Mouse (Mus musculus) testis, adult 2 months (tissue): ENCODE results near the gene Nav2. TPM values are rescaled to one million over a fixed set of nuclear protein-coding genes. Genes with fewer than 3 reads are reported as not detected.

Source experiments
- H3K27ac ChIP-seq: fragments of 200-500 bp; 2 replicates; pipeline ENCODE4 v1.5.1; 2012; ENCODE audit warnings: low read depth, low read length; ENCODE audit not compliant: control insufficient read depth, insufficient read depth
- H3K27me3 ChIP-seq: fragments of 200-500 bp; 2 replicates; pipeline ENCODE4 v1.6.1; 2012; ENCODE audit warnings: mild to moderate bottlenecking, low read length, moderate library complexity; ENCODE audit not compliant: control insufficient read depth, insufficient read depth
- H3K36me3 ChIP-seq: fragments of 200-500 bp; 2 replicates; pipeline ENCODE4 v1.6.1; 2012; ENCODE audit warnings: mild to moderate bottlenecking, low read length; ENCODE audit not compliant: control insufficient read depth, insufficient read depth
- H3K4me1 ChIP-seq: fragments of 200-500 bp; 2 replicates; pipeline ENCODE4 v1.6.1; 2012; ENCODE audit warnings: low read length; ENCODE audit not compliant: control insufficient read depth, insufficient read depth
- H3K4me3 ChIP-seq: fragments of 200-500 bp; 2 replicates; pipeline ENCODE4 v1.5.1; 2012; ENCODE audit warnings: low read depth, mild to moderate bottlenecking, low read length, moderate library complexity, mixed read lengths; ENCODE audit not compliant: control insufficient read depth
- CTCF ChIP-seq: fragments of 200-500 bp; IDR thresholded peaks from 2 replicates; pipeline ENCODE4 v1.5.1; 2012; ENCODE audit warnings: low read depth, mild to moderate bottlenecking, inconsistent platforms, low read length, moderate library complexity; ENCODE audit not compliant: control insufficient read depth, insufficient read depth, insufficient replicate concordance
- POLR2A ChIP-seq: fragments of 200-500 bp; IDR thresholded peaks from 2 replicates; pipeline ENCODE4 v1.6.1; 2012; ENCODE audit warnings: low read depth, mild to moderate bottlenecking, inconsistent platforms, low read length, moderate library complexity; ENCODE audit not compliant: control insufficient read depth
- polyA plus RNA-seq: library from polyadenylated mRNA; depleted of rRNA; stranded (reverse); fragments of >200 nt; gene quantifications from 2 replicates; pipeline ENCODE4 v1.2.3, GENCODE M21; 2012

Nav2 gene
- polyA plus RNA-seq, 1 experiment, result 20.8 TPM

DNA sequence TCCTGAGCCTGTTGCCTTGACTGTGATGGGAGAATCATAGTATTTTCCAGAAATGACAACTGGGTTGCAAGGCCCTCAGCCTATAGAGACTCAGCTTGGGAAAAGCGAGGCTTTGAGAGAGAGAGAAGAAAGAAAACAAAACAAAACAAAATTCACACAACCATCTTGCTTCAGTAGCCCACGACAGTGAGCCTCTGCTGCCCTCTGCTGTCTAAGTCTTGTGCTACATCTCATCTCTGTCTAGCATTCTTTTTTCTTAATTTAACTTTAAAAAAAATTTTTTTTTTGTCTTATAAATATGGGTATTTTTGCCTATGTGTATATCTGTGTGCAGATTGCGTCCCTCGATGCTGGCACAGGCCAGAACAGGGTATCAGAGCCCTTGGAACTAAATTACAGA is 517.5 kb downstream of the Nav2 start:
- TF ChIP-seq POLR2A (no peak), CTCF (no peak; the same call in 1 of the 2 replicates)
- no peaks in the 10 kb centered on the region for H3K27me3 ChIP-seq
- H3K4me3 ChIP-seq, result no peak overlapping the region
- H3K4me1 ChIP-seq, result no peaks in the 10 kb centered on the region
- no peak overlapping the region for H3K27ac ChIP-seq
- no peaks in the 10 kb centered on the region for H3K36me3 ChIP-seq

DNA sequence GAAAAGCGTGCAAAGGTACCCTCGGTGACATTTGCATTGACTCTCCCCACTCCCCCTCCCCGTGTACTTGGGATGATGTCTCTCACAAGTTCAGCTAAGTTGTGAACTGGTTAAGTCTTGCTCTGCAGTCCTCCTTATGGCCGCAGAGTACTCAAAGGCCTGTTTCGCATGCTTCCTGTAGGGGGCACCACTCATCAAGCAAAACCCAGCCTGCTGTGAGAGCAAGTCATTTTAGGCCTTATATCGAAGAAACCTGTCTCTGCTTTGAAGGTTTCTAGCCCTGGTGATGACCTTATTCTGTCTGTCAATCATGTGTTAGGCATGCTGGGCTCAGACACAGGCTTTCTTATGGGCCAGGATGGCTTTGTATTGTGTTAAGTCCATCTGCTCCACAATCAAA is 519.3 kb downstream of the Nav2 start:
- Histone ChIP-seq H3K4me1 (no peaks in the 10 kb centered on the region), H3K36me3 (no peaks in the 10 kb centered on the region), H3K27me3 (no peaks in the 10 kb centered on the region), H3K27ac (no peak overlapping the region), H3K4me3 (no peak overlapping the region)
- peak; percentile 53; the same call in 1 of the 2 replicates for TF ChIP-seq CTCF
- no peak for TF ChIP-seq POLR2A

DNA sequence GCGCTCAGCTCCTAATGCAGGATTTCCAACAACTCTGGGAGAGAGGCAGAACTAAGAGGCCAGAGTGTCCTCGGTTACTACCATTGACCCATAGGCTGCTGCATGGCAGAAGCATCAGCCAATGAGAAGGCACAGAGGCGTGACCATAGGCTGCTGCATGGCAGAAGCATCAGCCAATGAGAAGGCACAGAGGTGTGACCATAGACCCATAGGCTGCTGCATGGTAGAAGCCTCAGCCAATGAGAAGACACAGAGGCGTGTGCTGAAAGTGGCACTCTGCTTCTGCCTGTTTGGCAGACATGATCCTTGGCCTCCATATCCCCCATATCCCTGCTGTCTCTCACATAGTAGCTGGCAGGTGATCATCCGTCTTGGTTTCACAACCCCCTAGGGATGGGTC is 520.4 kb downstream of the Nav2 start:
- H3K27me3 ChIP-seq, result no peaks in the 10 kb centered on the region
- no peak overlapping the region for H3K4me3 ChIP-seq
- no peak; the same call in 1 of the 2 replicates for TF ChIP-seq POLR2A
- TF ChIP-seq CTCF, result no peak
- H3K36me3 ChIP-seq, result no peaks in the 10 kb centered on the region
- no peaks in the 10 kb centered on the region for H3K4me1 ChIP-seq
- H3K27ac ChIP-seq, result no peak overlapping the region

DNA sequence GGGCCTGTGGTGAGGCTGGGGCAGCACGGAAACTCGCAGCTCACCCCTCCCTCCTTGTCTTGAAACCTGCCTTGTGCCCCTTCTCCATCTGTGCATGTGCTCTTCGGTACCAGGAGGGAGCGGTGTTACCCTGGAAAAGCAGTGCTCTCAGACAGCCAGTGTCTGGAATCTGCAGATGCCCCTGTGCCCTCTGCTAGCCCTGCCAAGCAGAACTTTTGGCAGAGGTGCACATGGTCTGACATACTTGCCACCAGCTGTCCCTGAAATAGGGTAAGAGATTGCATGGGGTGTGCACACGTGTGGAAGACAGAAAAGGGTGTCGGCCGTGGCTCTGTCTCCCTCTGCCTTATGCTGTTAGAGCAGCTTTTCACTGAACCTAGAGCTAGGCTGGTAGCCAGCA is 522.3 kb downstream of the Nav2 start:
- no peaks in the 10 kb centered on the region for H3K4me1 ChIP-seq
- no peak overlapping the region for H3K4me3 ChIP-seq
- no peaks in the 10 kb centered on the region for H3K36me3 ChIP-seq
- TF ChIP-seq POLR2A (no peak), CTCF (no peak)
- no peak overlapping the region for H3K27ac ChIP-seq
- H3K27me3 ChIP-seq, result no peaks in the 10 kb centered on the region

DNA sequence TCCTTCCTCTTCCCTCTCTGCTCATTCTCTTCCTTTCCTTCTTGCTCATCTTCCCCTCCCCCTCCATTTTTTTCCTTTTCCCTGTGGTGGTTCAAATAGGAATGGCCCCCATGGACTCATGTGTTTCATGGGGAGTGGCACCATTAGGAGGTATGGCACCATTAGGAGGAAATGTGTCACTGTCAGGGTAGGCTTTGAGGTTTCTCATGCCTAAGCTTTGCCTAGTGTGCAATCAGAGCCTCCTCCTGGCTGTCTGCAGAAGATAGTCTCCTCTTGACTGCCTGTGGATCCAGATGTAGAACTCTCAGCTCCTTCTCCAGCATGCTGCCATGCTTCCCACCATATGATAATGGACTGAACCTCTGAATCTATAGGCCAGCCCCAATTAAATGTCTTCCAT is 525.4 kb downstream of the Nav2 start:
- no peaks in the 10 kb centered on the region for H3K36me3 ChIP-seq
- no peaks in the 10 kb centered on the region; the same call in 1 of the 2 replicates for H3K4me1 ChIP-seq
- no peak overlapping the region for H3K4me3 ChIP-seq
- TF ChIP-seq POLR2A (no peak), CTCF (no peak)
- no peaks in the 10 kb centered on the region for H3K27me3 ChIP-seq
- no peak overlapping the region for H3K27ac ChIP-seq

DNA sequence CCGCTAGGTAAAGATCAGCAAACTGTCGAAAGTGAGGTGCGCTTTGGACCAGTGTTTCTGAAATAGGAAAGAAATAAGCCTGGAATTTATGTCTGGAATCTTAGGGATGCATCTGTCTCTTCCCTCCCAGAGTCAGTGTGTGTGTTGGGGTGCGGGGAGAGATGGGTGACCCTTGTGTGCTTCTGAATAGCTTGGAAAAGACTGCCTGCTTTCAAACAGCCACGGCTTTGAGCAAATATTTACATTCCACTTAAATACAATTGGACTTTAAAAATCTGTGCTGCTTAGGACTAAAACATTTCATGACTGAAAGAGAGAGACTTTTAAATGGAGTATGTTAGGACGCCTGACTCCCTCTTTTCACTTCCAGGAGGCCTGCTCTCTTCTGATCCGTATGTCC is 528.0 kb downstream of the Nav2 start:
- no peak overlapping the region for H3K27ac ChIP-seq
- no peak for TF ChIP-seq POLR2A
- no peak for TF ChIP-seq CTCF

DNA sequence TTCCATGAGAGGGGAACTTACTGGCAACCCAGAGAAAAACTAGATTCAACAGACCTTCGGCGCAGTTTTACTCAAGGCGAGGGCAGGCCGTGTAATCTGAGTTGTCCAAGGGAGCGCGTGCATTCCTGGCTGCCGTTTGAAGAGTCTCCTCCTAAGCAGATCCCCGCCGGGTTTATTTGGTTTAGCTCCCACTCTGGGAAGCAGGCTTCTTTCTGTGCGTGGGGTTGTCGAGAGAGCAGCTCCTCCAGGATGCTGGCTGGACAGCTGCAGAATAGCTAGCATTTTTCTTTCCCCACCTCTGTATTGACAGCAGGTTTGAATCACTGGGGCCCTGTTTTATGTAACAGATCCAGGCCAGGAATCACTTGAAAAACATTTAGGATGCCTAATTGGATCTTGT is 529.4 kb downstream of the Nav2 start:
- TF ChIP-seq CTCF (no peak), POLR2A (no peak)
- Histone ChIP-seq H3K27me3 (no peaks in the 10 kb centered on the region), H3K27ac (no peak overlapping the region)

More for the DNA sequence above, 528.0 kb downstream of the Nav2 start:
- Histone ChIP-seq H3K27me3 (no peaks in the 10 kb centered on the region), H3K4me1 (no peaks in the 10 kb centered on the region; the same call in 1 of the 2 replicates), H3K4me3 (no peak overlapping the region), H3K36me3 (no peaks in the 10 kb centered on the region)

DNA sequence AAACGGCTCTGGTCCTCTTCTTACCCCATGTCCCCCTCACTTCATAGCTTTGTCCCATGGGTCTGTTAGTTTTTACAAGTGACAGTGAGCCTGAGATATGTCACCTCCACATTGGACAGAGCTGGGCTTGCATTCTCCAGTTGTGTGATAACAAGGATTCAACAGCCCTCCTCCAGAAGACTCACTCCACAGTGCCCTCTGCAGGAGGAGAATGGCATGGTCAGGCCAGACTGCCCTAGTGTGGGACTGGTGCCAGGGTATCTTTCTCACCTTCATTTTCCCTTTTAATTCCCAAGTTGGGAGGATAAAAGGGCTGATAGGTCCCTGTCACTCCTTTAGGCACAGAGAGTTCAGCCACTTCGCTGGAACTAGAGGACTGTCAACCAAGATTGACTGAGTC is 530.6 kb downstream of the Nav2 start:
- H3K4me1 ChIP-seq, result no peaks in the 10 kb centered on the region; the same call in 1 of the 2 replicates
- 0 out of 2 replicates have a peak overlapping the region, but pooled peaks have one; percentile 4 for H3K27ac ChIP-seq

More for the DNA sequence above, 529.4 kb downstream of the Nav2 start:
- Histone ChIP-seq H3K4me3 (no peak overlapping the region), H3K36me3 (no peaks in the 10 kb centered on the region), H3K4me1 (no peaks in the 10 kb centered on the region; the same call in 1 of the 2 replicates)

More for the DNA sequence above, 530.6 kb downstream of the Nav2 start:
- Histone ChIP-seq H3K36me3 (no peaks in the 10 kb centered on the region), H3K27me3 (no peaks in the 10 kb centered on the region), H3K4me3 (no peak overlapping the region)
- TF ChIP-seq CTCF, result peak; percentile 70; the same call in 1 of the 2 replicates
- TF ChIP-seq POLR2A, result no peak
